Mouse (Mus musculus) 3134 (cell line): Measurements from ENCODE around the gene Cfap299.
A peak's percentile ranks its signal among the peaks of the same experiment; 100 is the strongest.
"Not testable (repeated sequence)": the region's sequence is repeated elsewhere in the genome, so short reads cannot be mapped to it uniquely, and the experiment has no call there.

Experiments
- DNase-seq: peaks from one replicate; pipeline ENCODE4 v3.0.0-alpha.2; 2011; ENCODE audit warnings: low spot score; ENCODE audit not compliant: insufficient read length; ENCODE audit errors: extremely low read depth

Cfap299 gene

GRCm38 (mm10) chr5:98522270-98522977, 193.3 kb downstream of the Cfap299 start:
- no peak for DNase-seq

DNA sequence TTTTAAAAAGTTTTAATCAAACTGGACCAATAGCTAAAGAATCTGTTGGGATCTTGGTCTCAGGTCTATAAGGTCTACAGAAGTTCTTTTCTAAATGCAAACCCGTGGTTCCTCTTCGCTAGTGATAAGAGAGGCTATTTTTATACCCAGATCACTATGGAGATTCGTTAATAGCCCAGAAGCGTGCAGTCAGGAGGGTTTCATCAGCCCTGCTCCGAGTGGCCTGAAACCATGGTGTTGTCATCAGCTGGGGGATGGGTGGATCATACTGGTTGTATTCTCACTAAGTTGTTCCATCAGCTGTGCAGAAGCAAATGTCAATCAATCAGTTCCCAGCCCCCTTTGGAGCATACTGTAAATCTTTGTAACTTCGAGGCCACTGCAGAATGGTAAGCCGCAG, 193.9 kb downstream of the Cfap299 start:
- DNase-seq: no peak

GRCm38 (mm10) chr5:98523783-98524182, 194.7 kb downstream of the Cfap299 start:
- DNase-seq: no peak

DNA sequence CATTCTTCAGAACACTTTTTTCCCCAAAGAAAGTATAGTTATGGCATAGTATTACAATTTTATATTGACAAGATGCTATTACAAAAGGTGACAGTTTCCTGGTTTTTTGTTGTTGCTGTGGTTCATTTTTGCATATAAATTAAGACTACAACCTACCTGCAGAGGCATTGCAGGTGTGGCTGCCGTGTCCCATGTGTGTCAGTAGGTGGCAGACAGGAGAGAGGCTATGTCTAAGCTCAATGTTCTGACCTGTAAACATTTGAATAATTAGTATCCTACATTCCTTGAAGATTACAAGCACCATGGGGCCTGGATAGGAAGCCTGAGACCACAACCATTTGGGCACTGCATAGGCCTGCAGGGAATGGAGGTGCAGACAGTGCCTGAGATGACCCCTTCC, 212.2 kb downstream of the Cfap299 start:
- no peak for DNase-seq

- no peak for DNase-seq
Measured at GRCm38 (mm10) chr5:98550285-98550684, 221.2 kb downstream of the Cfap299 start.

GRCm38 (mm10) chr5:98550873-98551272, 221.8 kb downstream of the Cfap299 start:
- peak; percentile 47 for DNase-seq

GRCm38 (mm10) chr5:98552395-98552794, 223.3 kb downstream of the Cfap299 start, which contains the start of gene Gm11111:
Gm11111 (plus strand) TSS chr5:98552695.
- DNase-seq: no peak

GRCm38 (mm10) chr5:98552811-98553601, 223.9 kb downstream of the Cfap299 start:
- DNase-seq: peak; percentile 25

DNA sequence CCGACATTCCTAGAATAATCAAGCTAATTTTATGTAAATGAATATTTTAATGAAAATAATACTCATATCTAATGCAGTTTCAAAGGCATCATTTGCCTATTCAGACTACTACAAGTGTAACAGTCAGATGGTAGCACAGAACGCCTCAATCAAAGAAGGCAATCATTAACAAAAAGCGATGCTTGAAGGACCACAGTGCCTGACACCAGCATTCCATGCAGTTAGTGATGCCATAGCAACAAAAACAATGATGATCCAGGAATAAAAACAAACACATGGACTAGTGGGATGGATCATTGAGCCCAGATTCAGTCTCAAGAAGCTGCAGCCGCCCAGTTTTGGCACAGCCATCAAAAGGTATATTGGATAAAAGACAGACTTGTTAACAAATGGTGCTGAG, 232.2 kb downstream of the Cfap299 start:
- DNase-seq: no peak

DNA sequence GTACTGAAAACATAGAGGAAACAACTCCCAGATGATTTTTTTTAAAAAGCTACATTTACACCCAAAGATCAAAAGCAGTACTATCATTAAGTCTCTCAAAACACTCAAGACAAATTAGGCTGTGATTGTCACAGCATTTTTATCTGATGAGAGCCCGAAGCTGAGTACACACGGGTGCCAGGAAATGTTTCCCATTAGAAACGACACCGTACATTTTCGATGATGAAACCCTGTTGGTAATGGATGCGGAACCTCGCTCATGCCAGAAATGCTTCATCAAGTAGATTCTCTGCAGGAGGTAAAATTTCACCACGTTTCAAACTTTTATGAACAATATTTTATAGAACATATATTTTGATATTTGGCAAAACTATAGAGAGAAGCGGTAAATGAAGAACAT, 233.7 kb downstream of the Cfap299 start:
- DNase-seq: no peak

GRCm38 (mm10) chr5:98563801-98564200, 234.7 kb downstream of the Cfap299 start:
- no peak for DNase-seq

DNA sequence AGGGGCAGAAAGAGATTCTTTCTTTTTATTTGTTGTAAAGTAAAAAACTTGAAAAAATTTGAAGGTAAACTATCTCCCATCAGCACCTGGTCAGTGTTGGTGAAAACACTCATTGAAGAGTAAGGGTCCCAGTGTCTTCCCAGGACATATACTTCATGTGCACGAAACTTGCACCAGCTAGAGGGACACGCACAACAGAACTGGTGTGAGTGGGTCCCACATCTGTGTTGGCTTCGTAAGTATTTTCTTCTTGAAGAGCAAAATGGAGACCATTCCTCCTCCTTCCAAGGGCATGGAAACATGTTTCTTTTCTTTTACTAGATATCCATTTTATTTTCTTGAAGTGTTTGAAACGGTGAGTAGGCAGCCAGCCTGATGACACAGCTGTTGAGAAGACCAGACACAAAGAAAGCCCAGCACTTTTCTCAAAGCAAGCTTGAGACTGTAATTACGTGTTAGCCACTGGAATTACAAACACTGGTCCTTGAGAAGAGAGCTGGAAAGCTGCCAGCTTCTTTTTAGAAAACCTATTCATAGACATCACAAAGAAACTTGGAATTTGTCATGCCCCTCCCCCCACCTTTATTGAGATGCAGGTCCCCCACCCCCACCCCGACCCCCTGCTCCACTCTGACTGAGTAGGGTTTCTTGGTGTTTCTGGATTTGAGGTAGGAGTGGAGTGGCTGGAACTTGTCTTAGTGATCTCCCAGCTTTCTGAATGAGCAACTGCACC, 237.5 kb downstream of the Cfap299 start:
- no peak for DNase-seq

DNA sequence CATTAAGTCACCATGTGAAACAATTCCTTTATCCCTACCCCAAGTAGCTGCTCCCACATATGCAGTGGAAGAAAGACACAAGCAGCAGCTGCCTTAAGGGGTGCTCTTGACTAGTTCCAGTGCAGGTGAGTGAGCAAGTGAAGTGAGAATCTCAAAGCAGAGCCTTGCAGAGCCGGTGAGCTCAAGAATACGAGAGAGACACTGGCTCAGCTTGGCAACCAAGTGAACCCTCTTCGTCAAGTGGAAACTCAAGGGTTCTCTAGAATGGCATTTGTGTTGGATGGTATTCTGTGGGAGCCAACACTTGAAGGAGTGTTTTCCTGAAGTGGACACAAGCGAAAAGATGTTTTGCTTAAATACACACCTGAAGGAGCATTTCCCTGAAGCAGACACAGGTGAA, 239.4 kb downstream of the Cfap299 start:
- no peak for DNase-seq

- no peak for DNase-seq
Measured at GRCm38 (mm10) chr5:98569029-98569513, 240.0 kb downstream of the Cfap299 start.

DNA sequence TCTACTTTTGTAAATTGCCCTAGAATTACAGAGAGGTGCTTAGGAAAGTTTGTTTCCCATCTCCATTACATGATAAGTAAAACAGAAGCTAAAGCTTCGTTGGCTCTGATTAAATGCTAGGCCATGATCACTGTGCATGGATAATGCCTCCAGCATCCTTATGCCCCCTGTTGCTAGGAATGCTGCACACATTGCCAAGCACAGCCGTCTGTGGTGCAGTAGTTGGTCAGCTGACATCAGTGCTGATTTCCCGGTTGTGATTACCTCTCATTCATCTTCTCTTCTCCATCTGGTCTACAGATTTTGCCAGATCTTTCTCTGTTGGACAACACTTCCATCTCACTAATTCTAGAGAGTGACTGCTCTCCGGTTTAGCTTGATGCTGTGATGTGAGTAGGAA, 243.3 kb downstream of the Cfap299 start:
- no peak for DNase-seq

- no peak for DNase-seq
Measured at GRCm38 (mm10) chr5:98574711-98575470, 245.8 kb downstream of the Cfap299 start.

GRCm38 (mm10) chr5:98575471-98575834, 246.3 kb downstream of the Cfap299 start:
- DNase-seq: no peak

GRCm38 (mm10) chr5:98576538-98576937, 247.4 kb downstream of the Cfap299 start:
- DNase-seq: not testable (repeated sequence)

GRCm38 (mm10) chr5:98578398-98578797, 249.3 kb downstream of the Cfap299 start:
- no peak for DNase-seq

DNA sequence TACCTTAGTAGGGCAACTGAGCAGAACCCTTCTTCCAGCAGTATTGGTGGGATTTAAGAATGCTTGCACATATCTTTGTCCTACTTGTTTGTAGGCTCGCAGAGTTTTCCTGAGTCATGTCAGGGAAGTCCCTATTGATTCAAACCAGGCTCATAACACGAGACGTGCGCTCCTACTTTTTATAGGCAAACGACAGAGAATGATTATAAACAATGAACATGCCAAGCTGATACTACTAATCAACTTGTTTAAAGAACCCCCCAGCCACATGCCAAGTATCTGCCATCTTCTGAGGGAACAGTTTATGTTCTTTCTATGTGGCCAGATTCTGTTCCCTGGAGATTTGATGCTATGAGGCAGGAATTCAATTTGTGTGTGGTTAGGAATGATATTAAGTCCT, 251.7 kb downstream of the Cfap299 start:
- peak; percentile 21 for DNase-seq

GRCm38 (mm10) chr5:98582051-98582450, 252.9 kb downstream of the Cfap299 start:
- no peak for DNase-seq
